Mouse (Mus musculus) embryonic fibroblast, embryonic 13.5 days (primary cell): ENCODE measurements around the gene Gm10961.

Experiments
- CTCF ChIP-seq: IDR thresholded peaks from 2 replicates; pipeline ENCODE4 v1.5.1; 2011; ENCODE audit warnings: mild to moderate bottlenecking, control low read depth, low read length, moderate library complexity, borderline replicate concordance; ENCODE audit not compliant: insufficient read depth
- POLR2A ChIP-seq: IDR thresholded peaks from 2 replicates; pipeline ENCODE4 v1.6.1; 2011; ENCODE audit warnings: low read depth, mild to moderate bottlenecking, control low read depth, low read length, moderate library complexity

DNA sequence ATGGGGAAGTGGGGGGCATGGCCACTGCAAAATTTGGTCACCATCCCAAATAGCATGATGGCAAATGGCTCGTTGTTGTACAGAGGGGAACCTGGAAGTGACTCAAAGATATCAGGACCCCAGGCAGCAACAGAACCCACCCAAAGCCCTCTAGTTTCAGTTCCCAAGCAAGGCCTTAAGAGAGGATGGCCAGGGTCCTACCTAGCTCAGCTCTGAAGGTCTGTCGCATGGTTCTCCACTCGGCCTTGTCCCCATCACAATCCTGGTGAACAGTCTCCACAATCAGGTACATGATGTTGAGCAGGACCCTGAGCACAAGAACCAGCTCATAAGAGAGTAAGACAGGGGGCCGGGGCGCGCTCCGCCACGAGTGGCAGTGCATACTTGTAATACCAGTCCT lies 6.7 kb upstream of the Gm10961 start:
- TF ChIP-seq CTCF: no peak
- TF ChIP-seq POLR2A: no peak
